Mouse (Mus musculus) left cerebral cortex, postnatal 36 days (tissue): Measurements from ENCODE around the gene Cyp46a1. TPM values are rescaled to one million over a fixed set of nuclear protein-coding genes. Genes with fewer than 3 reads are reported as not detected.

Experiments used
- DNase-seq, 2 experiments: peaks; one replicate each; pipeline ENCODE4 v3.0.0; 2021 to 2022; ENCODE audit warnings: low spot score in 2 of 2, mixed read lengths in 1 of 2
- intact Hi-C: fragments of 180-260 bp; cut with DNase I; formaldehyde crosslinking; loops from one replicate; pipeline ENCODE4 v1.15.1; 2025
- total RNA-seq, 2 experiments: library from RNA; stranded (reverse); gene quantifications; 2 replicates each; pipeline ENCODE4 v1.2.3; 2021

The Cyp46a1 gene
- total RNA-seq, 2 experiments from 2014 or later, result 293 to 297 TPM

DNA sequence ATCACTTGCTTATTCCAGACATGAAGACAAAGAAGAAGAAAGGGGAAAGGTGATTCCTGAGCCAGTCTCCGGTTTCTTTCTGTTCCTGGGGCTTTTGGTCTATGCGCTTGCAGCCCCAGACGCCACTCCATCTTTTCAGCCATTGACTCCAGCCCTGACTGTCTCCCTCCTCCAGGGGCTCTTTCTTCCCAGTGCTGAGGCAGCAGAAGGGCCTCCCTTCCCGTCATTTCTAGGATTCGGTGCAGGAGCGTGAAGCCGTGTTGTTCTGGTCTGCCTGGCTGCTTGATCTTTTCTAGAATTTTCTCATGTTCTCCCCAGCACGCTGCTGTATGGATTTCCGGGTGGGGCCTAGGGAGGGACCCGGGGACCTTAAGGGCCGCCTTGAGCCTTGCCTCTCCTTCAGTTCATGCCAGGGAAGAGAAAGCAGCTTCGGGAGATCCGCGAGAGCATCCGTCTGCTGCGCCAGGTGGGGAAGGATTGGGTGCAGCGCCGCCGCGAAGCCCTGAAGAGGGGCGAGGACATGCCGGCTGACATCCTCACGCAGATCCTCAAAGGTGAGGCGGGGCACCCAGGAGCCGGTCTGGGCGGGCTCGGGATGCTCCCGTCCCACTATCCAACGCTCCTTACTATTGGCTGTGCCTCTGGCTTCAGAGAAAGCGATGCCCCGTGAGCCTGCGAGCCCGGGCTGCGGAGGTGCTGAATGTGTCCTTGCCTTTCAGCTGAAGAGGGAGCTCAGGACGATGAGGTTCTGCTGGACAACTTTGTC is 18.4 kb downstream of the Cyp46a1 start:
- intact Hi-C loops, result no loop called here
- DNase-seq, result no peak

DNA sequence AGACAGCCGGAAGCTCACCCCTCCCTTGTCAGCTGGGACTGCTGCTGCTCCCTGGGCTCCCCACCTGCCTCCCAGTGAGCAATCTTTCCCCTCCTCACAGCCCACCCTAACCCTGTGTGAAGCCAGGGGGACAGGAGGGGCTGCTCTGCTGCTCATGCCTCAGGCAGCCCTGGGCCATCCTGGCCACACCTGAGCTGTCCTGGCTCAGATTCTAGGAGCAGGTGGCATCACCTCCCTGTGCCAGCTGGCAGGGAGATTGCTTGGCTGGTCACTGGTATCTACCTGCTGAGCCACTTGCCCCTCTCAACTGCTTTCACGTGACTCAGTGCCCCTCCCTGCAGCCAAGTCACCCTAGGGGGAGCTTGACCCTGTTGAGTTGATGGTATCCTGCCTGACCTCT is 20.1 kb downstream of the Cyp46a1 start:
- DNase-seq, result no peak

DNA sequence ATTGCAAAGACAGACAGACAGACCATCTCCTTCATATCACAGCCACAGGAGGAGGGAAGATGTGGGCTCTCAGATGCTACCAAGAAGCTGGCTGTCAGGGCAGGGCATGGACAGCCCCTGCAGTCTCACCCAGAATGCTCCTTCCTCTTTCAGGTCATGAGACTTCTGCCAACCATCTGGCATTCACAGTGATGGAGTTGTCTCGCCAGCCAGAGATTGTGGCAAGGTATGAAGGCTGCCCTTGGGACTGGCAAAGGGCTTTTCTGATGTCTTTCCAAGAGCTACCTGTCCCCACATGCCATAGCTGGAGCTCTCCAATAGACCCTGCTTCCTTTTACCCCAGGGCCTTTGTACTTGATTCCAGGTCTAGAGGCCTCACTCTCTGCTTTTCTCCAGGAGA is 21.1 kb downstream of the Cyp46a1 start:
- intact Hi-C loops, result no loop called here
- DNase-seq, result no peak

More for the DNA sequence above, 20.1 kb downstream of the Cyp46a1 start:
- intact Hi-C loops, result no loop called here

DNA sequence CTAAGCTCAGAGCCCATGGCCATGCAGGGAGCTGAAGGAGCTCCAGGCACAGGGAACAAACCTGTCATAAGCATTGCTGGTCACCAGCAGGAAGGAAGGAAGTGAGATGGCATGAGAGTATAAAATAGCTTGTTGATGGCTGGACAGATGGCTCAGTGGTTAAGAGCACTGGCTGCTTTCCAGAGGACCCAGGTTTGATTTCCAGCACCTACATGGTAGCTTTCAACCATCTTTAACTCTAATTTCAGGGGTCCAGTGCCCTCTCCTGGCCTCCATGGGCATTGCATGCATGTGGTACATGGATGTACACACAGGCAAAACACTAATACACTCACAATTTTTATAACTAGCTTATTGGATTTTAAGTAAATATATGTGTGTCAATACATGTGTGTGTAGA is 21.8 kb downstream of the Cyp46a1 start:
- intact Hi-C loops, result no loop called here
- no peak for DNase-seq

DNA sequence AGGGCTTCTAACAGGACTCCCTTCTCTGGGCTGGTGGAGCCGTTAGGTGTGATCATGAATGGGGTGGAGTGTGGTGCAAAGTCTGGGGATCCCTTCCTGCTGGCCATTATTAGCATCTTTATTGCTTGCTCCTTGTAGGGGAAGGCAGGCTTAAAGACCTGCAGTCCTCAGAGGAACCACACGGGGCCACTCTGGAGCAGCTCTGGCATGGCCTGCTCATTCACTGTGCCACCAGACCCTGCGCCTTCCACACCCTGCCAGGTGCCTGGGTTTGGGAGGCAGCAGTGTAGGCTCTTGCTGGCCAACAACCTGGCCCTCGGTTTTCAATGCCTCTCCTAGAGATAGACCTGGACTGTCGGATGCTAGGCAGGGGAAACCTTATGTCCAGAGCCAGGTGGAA is 29.6 kb downstream of the Cyp46a1 start:
- intact Hi-C loops, result loop anchor here (2.0 kb wide), 2 partner anchors 59 to 131 kb away; no protein-coding TSS in a partner anchor
- peak; percentile 80 for DNase-seq

DNA sequence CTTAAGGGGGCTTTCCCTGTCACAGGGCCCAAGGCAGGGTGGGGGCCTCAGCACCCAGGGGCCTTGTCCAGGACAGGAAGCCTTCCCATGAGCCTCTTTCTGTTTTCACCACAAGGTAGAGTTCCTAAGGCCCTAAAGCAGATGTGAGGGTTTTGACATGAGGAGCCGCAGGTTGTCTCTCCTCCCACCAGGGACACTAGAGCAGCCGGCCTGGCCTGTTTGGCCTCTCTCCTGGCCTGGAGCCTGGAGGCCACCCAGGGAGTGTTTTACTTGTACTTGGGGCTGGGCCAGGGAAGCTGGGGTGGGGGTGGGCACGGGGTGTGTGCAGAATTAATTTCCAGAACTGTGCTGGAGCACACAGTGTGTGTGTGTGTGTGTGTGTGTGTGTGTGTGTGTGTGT is 31.2 kb downstream of the Cyp46a1 start:
- no peak for DNase-seq
- intact Hi-C loops, result loop anchor here (2.0 kb wide), 2 partner anchors 57 to 129 kb away; no protein-coding TSS in a partner anchor

DNA sequence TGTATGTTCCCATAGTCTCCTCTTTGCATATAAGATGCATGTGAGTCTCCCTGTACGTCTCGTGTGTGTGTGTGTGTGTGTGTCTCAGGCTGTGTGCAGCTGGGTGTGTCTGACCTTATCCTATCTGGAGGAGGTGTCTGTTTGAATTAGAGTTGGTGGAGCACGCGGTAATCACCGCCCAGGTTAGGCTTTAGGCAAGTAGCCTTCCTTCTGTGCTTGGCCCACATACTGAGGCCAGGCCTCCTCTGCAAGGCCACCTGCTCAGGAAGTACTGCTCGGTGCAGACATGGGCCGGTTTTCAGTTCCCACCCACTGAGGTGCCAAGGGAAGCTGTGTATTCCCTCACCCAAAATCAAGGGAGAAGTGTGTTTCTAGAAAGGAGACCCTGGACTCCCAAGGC is 31.7 kb downstream of the Cyp46a1 start:
- intact Hi-C loops, result loop anchor here (2.0 kb wide), 2 partner anchors 57 to 129 kb away; no protein-coding TSS in a partner anchor
- DNase-seq, result no peak

DNA sequence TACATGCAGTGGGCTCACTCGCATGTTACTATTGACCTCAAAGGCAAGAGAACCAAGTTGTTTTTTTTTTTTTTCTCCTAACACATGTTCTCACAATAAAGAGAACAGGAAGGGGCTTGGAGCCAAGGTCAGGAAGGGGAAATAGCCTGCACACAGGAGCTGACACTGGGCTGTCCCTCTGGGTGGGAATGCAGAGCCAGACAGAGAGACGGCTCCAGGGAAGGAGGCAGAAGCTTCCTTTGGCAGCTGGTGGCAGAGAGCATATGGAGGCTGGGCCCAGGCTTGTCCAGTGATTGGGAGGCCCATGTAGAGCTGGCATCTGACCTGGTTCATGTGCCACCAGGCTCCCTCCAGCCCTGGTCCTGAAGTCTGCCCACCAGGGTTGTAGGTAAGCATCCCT is 33.7 kb downstream of the Cyp46a1 start:
- no peak for DNase-seq
- intact Hi-C loops, result no loop called here

DNA sequence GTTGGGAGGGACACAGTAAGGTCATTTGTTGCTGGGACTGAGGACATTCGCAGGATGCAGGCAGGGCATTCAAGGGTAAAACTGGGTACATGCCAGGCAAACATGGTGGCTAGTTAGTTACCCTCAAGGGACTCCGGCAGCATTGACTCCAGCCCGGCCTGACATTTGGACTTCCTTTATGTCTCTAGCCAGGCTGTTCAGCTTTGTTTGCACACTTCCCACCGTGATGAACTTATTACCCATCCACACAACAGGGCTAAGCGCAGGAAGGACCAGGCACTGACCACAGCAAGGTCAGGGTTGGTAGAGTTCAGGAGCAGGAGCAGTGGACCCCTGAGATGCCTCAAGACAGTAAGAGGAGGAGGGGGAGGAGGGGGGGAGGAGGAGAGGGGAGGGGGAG is 34.7 kb downstream of the Cyp46a1 start:
- intact Hi-C loops, result no loop called here
- DNase-seq, result no peak

DNA sequence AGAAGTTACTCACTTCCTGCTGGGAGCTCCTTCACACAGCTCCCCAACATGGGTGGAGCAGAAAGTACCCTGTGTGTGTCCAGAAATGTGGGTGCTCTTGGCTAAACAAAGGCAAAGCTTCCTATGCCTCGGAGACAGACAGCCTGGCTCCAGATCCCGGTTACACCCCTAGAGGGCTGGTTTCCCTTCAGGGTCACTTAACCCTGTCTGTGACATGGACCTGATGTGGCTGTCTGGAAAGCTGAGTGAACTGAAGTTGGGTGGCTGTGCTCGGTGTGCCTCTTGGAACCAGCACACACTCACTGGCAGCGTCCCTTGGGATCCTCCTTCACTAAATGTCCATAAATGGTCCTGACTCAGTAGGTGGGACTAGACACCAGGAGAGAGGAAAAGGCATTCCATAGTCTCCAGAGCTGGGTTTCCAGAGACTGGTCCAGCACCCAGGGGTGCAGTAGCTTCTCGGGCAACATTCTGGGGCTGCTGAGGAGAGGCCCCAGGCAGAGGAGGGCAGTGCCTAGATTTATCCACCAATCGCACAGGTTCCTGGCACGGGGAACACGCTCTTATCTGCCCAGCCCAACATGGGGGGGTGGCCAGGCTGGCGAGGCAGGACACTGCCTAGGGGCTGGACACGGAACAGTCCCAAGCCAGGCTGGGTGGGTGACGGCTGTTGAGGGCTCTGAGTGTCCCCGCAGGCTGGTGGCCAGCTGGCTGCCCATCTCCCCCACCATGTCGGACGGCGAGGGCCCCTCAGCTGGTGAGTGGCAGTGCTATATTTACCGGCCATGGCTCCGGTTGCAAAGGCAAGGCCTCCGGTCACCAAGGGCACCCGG is 36.6 kb downstream of the Cyp46a1 start, which contains the start of gene Eml1:
Gene Eml1, plus strand, starts transcription at position 362 of the 833 bp plus-strand sequence.
- DNase-seq, result no peak
- intact Hi-C loops, result no loop called here

DNA sequence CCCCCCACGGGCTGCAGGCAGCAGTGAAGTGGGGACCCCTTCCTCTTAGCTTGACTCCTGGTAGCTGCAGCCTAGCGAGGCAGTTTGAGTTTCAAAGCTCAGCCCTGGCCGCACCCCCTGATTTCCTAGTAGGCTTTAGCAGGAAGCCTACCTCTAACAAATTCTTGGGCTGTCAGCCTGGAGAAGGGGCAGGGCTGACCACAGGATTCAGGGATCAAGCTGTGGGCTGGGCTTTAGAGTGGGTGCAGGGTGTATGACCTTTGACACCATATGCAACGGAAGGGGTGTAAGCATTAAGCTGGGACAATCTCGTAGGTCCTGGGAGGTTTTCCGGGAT is 37.2 kb downstream of the Cyp46a1 start:
- intact Hi-C loops, result no loop called here
- DNase-seq, result no peak

DNA sequence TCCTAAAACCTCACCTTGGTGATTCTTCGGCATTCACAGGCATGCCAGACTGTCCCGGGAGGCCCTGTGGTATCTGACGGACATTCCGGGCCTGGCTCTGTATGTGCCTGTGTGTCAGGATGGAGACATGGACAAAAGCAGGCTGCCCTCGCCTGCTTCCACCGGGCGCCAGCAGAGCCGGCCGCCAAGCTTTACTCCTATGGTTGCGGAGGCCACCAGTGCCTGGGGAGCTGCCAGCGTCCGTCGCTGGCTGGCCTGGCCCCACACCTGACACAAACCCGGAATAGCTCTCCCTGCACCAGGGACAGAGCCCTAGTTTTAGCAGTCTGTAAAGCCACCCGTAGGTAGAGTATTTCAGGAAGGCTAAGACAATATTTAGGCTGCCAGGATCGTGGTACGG is 38.1 kb downstream of the Cyp46a1 start:
- intact Hi-C loops, result no loop called here
- DNase-seq, result no peak

DNA sequence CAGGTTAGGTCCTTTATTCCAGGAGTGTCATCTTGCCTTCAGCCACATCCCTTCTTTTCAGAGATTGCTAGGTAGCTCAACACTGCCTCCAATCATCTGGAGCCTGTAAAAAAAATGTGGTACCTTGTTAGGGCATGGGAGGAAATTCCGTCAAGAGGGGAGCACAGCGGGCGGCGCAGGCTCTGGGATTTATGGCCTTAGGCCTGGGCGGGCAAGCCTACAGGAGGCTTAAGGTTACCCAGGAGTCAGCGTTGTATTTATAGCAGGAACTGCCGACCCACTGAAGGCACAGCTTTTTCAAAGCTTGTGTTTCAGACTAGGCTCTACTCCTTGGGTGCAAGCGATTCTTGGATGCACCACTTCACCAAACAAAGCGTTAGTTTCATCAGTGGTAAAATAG is 39.4 kb downstream of the Cyp46a1 start:
- DNase-seq, result no peak
- intact Hi-C loops, result no loop called here

DNA sequence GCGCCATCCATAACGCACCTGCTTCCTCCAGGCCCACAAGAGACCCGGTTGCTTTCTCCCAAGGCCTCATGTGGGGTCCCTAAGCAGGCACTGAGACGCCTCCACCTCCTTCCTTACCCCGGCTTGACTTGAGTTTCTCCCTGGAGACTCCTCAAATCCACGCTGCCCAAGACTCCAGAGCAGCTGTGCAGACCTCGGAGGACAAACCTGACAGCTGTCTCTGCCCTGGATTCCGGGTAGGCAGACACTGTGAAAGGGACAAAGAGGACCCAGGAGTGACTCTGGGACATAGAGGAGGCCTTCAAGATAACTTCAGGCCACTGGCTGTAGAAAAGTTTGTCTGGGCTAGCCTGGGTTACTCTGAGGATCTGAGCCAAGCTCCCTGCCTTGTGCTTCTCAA is 40.5 kb downstream of the Cyp46a1 start:
- intact Hi-C loops, result no loop called here

DNA sequence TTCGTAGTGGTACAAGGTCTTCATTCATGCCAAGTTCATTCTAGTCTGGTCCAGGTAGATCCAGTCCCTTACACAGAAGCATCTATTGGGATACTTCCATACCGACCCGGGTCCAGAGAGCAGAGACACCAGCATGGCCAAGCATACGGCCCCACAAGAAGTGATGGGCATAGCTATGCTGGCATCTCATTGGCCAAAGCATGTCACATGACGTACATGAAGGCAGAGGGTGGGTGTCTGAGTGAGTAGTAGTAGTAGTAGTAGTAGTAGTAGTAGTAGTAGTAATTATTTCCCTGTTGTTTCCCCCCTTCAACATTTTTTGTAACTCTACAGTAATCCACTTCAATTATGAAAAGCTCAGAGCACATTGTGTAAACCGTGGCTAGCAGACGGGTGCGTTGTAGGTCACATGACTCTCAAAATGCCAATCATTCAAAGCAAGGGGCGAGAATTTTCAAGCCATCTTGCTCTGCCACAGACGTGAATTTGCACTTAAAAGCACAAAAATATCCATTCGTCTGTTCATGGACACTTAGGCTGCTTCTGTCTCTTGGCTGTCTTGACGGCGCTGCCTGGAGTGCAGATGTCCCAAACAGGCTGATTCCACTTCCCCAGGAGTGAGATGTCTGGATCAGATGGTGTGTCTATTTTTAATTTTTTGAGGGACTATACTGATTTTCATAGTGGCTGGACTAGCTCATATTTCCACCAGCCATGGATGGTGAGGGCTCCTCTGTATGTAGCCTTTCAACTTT is 44.4 kb downstream of the Cyp46a1 start:
- DNase-seq, result no peak
- intact Hi-C loops, result no loop called here

More for the DNA sequence above, 40.5 kb downstream of the Cyp46a1 start:
- no peak for DNase-seq

DNA sequence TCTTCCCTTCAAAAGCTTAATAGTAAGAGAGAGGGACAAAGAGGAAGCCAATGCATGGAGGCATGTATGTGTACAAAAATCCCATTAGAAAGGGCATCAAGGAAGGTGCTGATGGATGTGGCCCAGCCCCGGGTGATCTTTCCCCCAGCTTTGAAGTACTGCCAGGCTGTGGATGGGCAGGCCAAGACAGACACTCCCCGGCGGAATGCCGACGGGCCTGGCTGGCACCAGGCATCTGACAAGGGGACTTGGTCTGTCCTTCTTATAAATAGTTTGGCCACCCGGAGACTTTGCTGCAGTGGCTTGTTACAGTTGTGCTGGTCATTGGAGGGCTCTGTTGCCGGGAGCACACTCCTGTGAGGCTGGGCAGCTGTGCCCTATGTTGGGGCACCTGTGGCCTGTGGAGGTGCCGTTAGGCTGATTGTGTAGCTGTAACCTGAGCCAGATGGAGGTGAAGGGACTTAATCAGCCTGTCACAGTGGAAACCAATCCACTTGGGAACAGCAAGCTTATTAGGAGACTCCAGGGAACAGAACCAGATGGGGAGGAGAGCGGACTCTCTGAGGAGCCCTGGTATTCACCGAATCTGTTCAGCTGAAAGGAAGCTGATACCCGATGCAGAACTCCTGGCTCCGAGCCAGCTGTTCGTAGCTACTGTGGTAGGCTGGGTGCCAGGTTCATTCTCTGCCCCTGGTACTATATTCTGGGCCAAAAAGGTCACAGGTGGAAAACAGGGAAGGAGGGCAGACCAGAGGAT is 52.5 kb downstream of the Cyp46a1 start:
- DNase-seq, result no peak
- intact Hi-C loops, result no loop called here

DNA sequence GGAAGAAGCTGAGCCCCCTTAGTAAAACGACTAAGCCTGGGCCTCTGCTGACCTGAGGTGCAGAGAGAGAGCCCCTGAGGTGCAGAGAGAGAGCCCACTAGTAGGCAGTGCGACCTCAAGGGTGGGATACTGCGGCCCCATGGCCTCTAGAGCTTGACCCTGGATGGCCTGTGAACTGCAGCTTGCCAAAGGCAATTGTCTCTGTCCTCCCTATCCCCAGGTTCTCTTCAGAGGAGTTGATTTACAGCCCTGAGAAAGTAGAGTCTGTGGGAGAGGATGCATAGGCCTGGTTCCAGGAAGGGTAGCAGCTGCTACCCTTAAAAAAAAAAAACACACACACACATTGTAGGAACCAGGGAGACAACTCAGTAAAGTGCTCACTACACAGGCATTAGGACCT is 55.5 kb downstream of the Cyp46a1 start:
- DNase-seq, result no peak
- intact Hi-C loops, result no loop called here

DNA sequence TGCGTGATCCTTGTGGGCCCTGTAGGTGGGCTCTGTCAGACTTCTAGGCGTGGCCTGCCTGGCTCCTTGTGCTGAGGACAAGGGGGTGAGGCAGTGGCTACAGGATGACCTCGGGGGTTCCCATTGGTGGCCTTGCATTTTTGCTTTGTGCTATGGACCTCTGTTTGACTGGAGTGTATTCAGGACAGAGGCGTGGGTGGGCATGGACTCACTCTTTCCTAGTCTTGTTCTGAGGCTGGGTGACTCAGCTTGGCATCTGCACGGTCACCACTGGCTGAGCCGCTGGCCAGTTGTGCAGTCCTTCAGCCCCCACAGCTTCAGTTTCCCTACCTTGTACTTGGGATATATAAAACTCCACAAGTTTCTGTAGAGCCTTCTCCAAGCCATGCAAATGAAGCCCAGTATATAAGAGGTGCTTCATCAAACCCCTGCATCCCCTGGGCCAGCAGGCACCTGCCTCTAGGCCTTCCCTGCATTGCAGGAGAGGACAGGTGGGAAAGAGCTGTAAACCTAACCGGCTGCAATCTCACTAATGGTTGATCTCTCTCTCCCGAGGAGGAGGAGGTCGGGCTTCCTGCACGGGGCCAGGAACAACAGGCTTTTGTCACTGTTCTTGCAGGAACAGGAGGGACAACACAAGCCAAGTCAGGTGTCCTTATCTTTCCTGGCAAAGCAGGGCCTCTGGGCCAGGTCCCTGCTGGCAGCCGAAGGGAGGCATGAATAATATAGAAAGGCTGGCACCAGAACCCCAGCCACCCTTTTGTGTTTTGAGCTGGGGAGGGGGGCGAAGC is 58.3 kb downstream of the Cyp46a1 start:
- DNase-seq, result no peak
- intact Hi-C loops, result no loop called here

DNA sequence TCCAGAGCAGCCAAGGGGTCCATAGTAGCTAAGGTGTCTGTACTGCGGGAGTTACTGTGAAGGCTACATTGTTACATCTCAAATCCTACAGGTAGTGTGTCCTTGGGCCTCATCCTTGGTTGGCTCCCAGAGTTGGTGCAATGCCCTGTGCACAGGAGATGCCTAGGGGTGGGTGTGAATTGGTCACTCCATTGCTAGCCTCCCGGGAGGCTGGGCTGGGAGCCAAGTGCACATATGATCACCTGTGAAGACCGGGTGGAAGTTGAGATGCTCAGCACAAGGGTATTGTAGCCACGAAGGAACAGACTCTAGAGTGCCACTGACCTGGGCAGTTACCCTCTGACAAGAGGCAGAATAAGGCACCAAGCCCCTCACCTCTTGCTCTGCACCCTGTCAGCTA is 58.9 kb downstream of the Cyp46a1 start:
- intact Hi-C loops, result no loop called here

More for the DNA sequence above, 58.9 kb downstream of the Cyp46a1 start:
- no peak for DNase-seq
